Mouse (Mus musculus): ENCODE data around the gene Pacs2. TPM values are rescaled to one million over a fixed set of nuclear protein-coding genes. Genes with fewer than 3 reads are reported as not detected.
A peak's percentile ranks its signal among the peaks of the same experiment; 100 is the strongest.

The Pacs2 gene
- polyA plus RNA-seq, 1 experiment from 2014 or later = 4.0 TPM

DNA sequence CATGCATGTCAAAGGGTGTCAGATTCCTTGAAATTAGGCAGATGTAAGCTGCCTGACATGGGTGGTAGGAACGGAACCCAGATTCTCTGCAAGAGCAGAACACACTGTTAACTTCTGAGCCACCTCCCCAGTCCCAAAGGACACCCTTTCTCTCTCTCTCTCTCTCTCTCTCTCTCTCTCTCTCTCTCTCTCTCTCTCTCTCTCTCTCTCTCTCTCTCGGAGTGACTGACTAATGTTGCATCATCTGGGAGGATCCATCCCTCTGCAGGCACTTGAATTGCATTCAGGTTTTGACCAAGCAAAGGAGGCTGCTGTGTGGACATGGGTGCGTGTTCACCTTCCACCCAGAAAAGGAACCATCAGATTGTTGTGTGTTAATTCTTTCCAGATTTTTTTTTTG lies 73.0 kb downstream of the Pacs2 start:
- H3K36me3 ChIP-seq (replicated peaks; ENCODE audit: insufficient read depth, low read length) = no peaks in the 10 kb centered on the region
- H3K27ac ChIP-seq (ENCODE audit: low read depth) = no peak overlapping the region
- no peaks in the 10 kb centered on the region for H3K27me3 ChIP-seq (ENCODE audit: insufficient read depth, low read length)
- TF ChIP-seq CTCF (IDR thresholded peaks at IDR 0.05; ENCODE audit: low read depth) = no peak
- TF ChIP-seq EP300 (IDR thresholded peaks at IDR 0.05; ENCODE audit: low read depth) = no peak
- ATAC-seq (no peak), DNase-seq (no peak)
- no peak overlapping the region for H3K4me2 ChIP-seq (ENCODE audit: low read depth, low read length)
- 56% methylated on average over 3 of the region's 3 CpGs for WGBS (ENCODE audit: insufficient replicate concordance)
- no peaks in the 10 kb centered on the region for H3K4me1 ChIP-seq (ENCODE audit: insufficient read depth)
- H3K9me3 ChIP-seq (ENCODE audit: low read length) = no peaks in the 10 kb centered on the region
- H3K4me3 ChIP-seq (ENCODE audit: low read depth, low read length) = no peak overlapping the region
- H3K9ac ChIP-seq (replicated peaks) = no peak overlapping the region

DNA sequence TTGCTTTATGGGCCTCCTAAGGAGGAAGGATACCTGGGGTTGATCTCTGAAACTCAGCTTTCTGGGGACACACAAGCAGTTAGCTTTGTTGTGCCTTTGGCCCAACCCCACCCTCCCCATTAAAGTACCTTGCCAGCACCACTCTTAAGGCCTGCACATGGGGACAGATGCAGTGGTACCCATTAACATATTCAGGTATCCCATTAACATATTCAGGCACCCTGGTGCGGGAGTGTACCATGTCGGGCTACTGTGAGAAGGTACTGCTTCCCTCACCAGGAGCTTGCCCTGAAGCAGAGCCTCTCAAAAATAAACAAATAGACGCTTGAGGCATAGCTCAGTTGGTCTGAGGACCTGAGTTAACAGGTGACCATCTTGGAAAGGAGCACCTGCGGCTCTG lies 73.7 kb downstream of the Pacs2 start:
- DNase-seq (no peak), ATAC-seq (no peak)
- Histone ChIP-seq H3K4me1 (ENCODE audit: insufficient read depth) (no peaks in the 10 kb centered on the region), H3K27me3 (ENCODE audit: insufficient read depth, low read length) (no peaks in the 10 kb centered on the region), H3K9ac (replicated peaks) (no peak overlapping the region), H3K9me3 (ENCODE audit: low read length) (no peaks in the 10 kb centered on the region), H3K27ac (ENCODE audit: low read depth) (no peak overlapping the region), H3K36me3 (replicated peaks; ENCODE audit: insufficient read depth, low read length) (no peaks in the 10 kb centered on the region), H3K4me2 (ENCODE audit: low read depth, low read length) (no peak overlapping the region), H3K4me3 (ENCODE audit: low read depth, low read length) (no peak overlapping the region)
- TF ChIP-seq EP300 (IDR thresholded peaks at IDR 0.05; ENCODE audit: low read depth) = no peak
- no peak for TF ChIP-seq CTCF (IDR thresholded peaks at IDR 0.05; ENCODE audit: low read depth)
- 58% methylated on average over 4 of the region's 4 CpGs for WGBS (ENCODE audit: insufficient replicate concordance)

DNA sequence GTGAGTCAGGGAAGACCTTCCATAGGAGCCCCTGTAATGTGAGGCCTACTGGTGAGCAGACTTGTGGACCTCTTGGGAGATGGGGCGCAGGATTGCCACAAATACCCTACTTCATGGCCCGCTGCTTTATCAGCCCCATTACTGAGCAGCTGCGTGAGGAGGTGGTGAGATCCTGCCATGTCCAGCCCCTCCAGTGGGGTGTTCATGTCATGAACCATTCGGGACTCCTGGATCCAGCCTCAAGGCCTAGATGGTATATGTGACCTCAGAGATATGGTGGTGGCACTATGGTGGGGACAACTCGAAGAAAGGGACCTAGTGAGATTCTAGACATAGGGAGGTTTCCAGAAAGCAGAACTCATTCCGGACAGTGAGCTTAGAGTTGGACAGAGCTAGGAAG lies 74.8 kb downstream of the Pacs2 start:
- ATAC-seq (no peak), DNase-seq (no peak)
- H3K4me2 ChIP-seq (ENCODE audit: low read depth, low read length) = no peak overlapping the region

GRCm38 (mm10) chr12:113090053-113090452 lies 75.7 kb downstream of the Pacs2 start:
- ATAC-seq (no peak), DNase-seq (no peak)
- no peaks in the 10 kb centered on the region for H3K4me1 ChIP-seq (ENCODE audit: insufficient read depth)
- no peaks in the 10 kb centered on the region for H3K9me3 ChIP-seq (ENCODE audit: low read length)
- no peak overlapping the region for H3K4me3 ChIP-seq (ENCODE audit: low read depth, low read length)
- H3K9ac ChIP-seq (replicated peaks) = no peak overlapping the region
- WGBS (ENCODE audit: insufficient replicate concordance) = 81% methylated on average over 17 of the region's 17 CpGs
- no peaks in the 10 kb centered on the region for H3K36me3 ChIP-seq (replicated peaks; ENCODE audit: insufficient read depth, low read length)
- no peak overlapping the region for H3K4me2 ChIP-seq (ENCODE audit: low read depth, low read length)
- no peak overlapping the region for H3K27ac ChIP-seq (ENCODE audit: low read depth)
- TF ChIP-seq CTCF (IDR thresholded peaks at IDR 0.05; ENCODE audit: low read depth) (no peak), EP300 (IDR thresholded peaks at IDR 0.05; ENCODE audit: low read depth) (no peak)
- H3K27me3 ChIP-seq (ENCODE audit: insufficient read depth, low read length) = no peaks in the 10 kb centered on the region

More for the DNA sequence above, 74.8 kb downstream of the Pacs2 start:
- 83% methylated on average over 6 of the region's 6 CpGs for WGBS (ENCODE audit: insufficient replicate concordance)
- no peak for TF ChIP-seq EP300 (IDR thresholded peaks at IDR 0.05; ENCODE audit: low read depth)
- no peaks in the 10 kb centered on the region for H3K36me3 ChIP-seq (replicated peaks; ENCODE audit: insufficient read depth, low read length)
- no peaks in the 10 kb centered on the region for H3K9me3 ChIP-seq (ENCODE audit: low read length)
- H3K9ac ChIP-seq (replicated peaks) = no peak overlapping the region
- H3K27me3 ChIP-seq (ENCODE audit: insufficient read depth, low read length) = no peaks in the 10 kb centered on the region
- no peaks in the 10 kb centered on the region for H3K4me1 ChIP-seq (ENCODE audit: insufficient read depth)
- no peak overlapping the region for H3K4me3 ChIP-seq (ENCODE audit: low read depth, low read length)
- H3K27ac ChIP-seq (ENCODE audit: low read depth) = no peak overlapping the region

DNA sequence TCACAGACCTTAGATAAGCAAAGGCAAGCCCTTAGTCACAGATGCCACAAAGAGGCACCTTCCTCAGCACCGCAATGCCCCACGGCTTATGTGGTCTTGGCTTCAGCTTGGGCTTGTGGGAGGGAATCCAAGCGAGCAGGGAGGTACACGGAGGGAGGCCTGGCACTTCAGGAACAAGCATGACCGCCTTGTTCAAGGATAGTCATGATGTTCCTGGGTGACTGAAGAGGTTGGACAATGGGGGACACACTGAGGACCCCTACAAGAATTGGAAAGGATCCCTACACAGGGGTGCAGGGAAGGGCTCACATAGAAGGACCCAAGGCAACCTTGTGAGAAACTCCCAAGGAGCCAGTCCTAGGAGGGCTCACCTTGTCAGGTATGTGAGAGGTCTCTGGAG lies 82.7 kb downstream of the Pacs2 start:
- 86% methylated on average over 5 of the region's 5 CpGs for WGBS (ENCODE audit: insufficient replicate concordance)
- H3K27me3 ChIP-seq (ENCODE audit: insufficient read depth, low read length) = no peaks in the 10 kb centered on the region
- H3K27ac ChIP-seq (ENCODE audit: low read depth) = no peak overlapping the region
- no peak for TF ChIP-seq EP300 (IDR thresholded peaks at IDR 0.05; ENCODE audit: low read depth)
- TF ChIP-seq CTCF (IDR thresholded peaks at IDR 0.05; ENCODE audit: low read depth) = no peak
- H3K9me3 ChIP-seq (ENCODE audit: low read length) = no peaks in the 10 kb centered on the region
- peaks cover 24% of the 10 kb centered on the region for H3K4me1 ChIP-seq (ENCODE audit: insufficient read depth)
- no peaks in the 10 kb centered on the region; the same call in 1 of the 2 replicates for H3K36me3 ChIP-seq (replicated peaks; ENCODE audit: insufficient read depth, low read length)
- H3K4me2 ChIP-seq (ENCODE audit: low read depth, low read length) = no peak overlapping the region
- ATAC-seq = no peak
- H3K9ac ChIP-seq (replicated peaks) = no peak overlapping the region
- no peak overlapping the region for H3K4me3 ChIP-seq (ENCODE audit: low read depth, low read length)
- no peak for DNase-seq

- Histone ChIP-seq H3K27ac (ENCODE audit: low read depth) (peak within 1 kb of the TSS; percentile 90), H3K4me2 (ENCODE audit: low read depth, low read length) (peak within 1 kb of the TSS; percentile 97), H3K4me3 (ENCODE audit: low read depth, low read length) (peak within 1 kb of the TSS; percentile 92), H3K36me3 (replicated peaks; ENCODE audit: insufficient read depth, low read length) (no peaks in the 10 kb centered on the region; the same call in none of the 2 replicates), H3K27me3 (ENCODE audit: insufficient read depth, low read length) (no peaks in the 10 kb centered on the region), H3K9ac (replicated peaks) (peak within 1 kb of the TSS; percentile 96), H3K4me1 (ENCODE audit: insufficient read depth) (peaks cover 27% of the 10 kb centered on the region), H3K9me3 (ENCODE audit: low read length) (no peaks in the 10 kb centered on the region)
- TF ChIP-seq EP300 (IDR thresholded peaks at IDR 0.05; ENCODE audit: low read depth) (no peak), CTCF (IDR thresholded peaks at IDR 0.05; ENCODE audit: low read depth) (no peak)
- DNase-seq (peak; percentile 63), ATAC-seq (peak; percentile 69)
- WGBS (ENCODE audit: insufficient replicate concordance) = 11% methylated on average over 18 of the region's 53 CpGs
Measured at GRCm38 (mm10) chr12:113097749-113098281, 83.5 kb downstream of the Pacs2 start, which contains the start of gene Mta1. Mta1 (plus strand) TSS chr12:113098278.

Measured in liver, postnatal 0 days (tissue).